Mouse (Mus musculus) left cerebral cortex, postnatal 25 days (tissue): ENCODE results near the gene Gm9844. TPM values are rescaled to one million over a fixed set of nuclear protein-coding genes. Genes with fewer than 3 reads are reported as not detected.
"Not testable (repeated sequence)": the region's sequence is repeated elsewhere in the genome, so short reads cannot be mapped to it uniquely, and the experiment has no call there.

Experiments
- DNase-seq, 2 experiments: peaks; one replicate each; pipeline ENCODE4 v3.0.0; 2022; ENCODE audit warnings: low spot score in 2 of 2, mixed read lengths in 1 of 2
- intact Hi-C: fragments of 180-260 bp; cut with DNase I; formaldehyde crosslinking; loops from one replicate; pipeline ENCODE4 v1.15.1; 2025
- total RNA-seq, 2 experiments: library from RNA; stranded (reverse); gene quantifications; 2 replicates each; pipeline ENCODE4 v1.2.3; 2021

The Gm9844 gene
- total RNA-seq = 1 to 10 TPM; 1.7 to 2.1 TPM

DNA sequence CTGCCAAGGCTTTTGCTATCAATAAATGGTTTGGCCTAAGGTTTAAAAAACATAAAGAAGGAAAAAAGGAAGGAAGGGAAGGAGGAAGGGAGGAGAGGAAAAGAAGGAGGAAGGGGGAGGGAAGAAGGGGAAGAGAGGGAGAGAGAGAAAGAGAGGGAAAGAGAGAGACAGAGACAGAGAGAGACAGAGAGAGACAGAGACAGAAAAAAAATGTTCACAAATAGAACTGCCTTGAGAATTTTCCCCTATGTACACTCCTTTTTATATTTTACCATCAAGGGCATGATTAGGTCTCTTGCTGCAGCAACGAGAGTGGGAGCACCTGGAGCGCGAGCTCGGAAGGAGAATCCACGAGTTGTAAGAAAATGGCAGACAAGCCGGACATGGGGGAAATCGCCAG lies at the start of gene Gm9844:
Gene Gm9844, plus strand, starts transcription at position 301 of the 400 bp plus-strand sequence.
- intact Hi-C loops = no loop called here
- DNase-seq = no peak

DNA sequence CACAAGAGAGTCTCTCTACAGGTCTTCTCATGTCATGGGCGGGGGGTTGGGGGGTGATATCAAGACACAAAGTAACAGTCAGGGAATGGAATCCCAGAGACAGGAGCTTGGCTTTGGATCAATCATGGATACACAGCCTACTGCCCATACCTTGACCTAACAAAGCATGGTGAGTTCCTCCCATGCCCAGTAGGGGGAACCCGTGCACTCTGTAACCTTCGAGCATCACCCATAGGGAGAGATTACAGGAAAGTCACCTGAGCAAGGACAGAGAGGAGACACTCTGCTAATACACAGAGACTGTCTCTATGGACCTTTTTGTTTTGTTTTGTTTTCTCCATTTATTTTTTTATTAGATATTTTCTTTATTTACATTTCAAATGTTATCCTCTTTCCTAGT lies 44.5 kb upstream of the Gm9844 start:
- intact Hi-C loops = loop anchor here (2.0 to 5.0 kb wide), 2 partner anchors 65 to 150 kb away; no protein-coding TSS in a partner anchor
- DNase-seq = peak; percentile 70 to 84

DNA sequence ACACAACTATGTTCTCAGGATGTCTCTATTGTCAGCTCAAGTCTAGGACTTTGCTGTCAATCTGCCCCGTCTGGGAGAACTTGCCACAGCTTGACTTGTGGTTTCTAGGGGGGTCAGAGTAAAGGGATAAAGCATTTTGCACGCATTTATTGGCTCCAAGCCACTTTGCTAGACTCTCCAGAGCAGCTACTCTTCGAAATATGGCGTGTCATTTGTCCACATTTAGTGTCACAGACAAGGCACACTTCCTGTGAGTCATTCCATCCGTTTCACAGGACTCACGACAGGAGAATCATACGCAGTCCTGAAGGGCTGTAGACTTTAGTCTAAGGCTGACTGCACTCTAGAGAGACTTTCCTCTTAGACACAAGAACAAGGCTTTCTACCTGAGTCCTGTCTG lies 37.6 kb upstream of the Gm9844 start:
- no peak for DNase-seq
- intact Hi-C loops = no loop called here

DNA sequence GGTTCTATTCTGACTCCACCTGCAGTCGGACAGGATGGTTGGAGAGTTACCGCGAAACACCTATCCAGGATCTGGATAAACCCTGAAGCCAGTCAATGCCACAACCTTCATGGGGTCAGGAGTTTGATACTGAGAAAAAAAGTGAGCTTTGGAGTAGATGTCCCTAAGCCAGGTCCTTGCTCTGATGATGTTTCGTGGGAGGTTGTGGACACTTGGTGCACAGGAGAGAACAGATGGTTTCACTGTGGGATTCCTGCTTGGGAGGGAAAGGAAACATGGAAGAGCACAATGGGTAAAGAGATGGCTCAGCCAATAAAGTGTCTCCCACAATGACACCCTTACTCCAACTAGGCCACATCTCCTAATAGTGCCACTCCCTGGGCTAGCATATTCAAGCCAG lies 34.8 kb upstream of the Gm9844 start:
- no peak for DNase-seq
- intact Hi-C loops = no loop called here

DNA sequence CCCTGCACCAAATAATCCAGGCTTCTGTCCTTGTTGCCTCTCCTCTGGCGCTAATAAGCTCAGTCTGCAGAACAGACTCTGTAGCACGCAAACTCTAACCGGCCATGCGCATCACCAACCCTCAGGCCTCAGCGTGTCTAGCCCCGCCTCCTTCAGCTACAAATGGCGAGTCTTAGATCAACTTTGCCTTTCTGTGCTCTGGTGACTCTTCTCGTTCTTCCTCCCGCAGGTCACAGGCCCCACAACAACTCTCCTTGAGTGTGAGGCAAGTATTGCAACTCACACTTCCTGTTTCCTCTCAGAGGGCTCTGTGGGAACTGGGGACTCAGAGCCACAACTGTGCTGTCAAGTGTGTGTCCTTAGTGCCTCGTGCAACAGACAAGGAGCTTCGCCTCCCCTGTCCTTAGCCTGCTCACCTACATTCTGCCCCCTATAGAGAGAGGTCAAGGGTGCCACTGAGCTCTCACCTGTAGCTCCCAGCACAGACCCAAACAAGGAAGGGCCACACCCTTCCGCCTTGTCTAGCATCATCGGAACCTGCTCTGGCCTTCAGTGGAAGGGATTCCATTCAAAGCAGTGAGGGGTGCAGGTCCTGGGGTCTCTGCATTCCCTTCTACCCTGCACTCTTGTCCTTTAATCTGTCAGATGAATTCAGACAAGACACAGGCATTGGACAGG lies 23.1 kb upstream of the Gm9844 start:
- intact Hi-C loops = loop anchor here (5.0 kb wide), 1 partner anchor 738 kb away; no protein-coding TSS in a partner anchor
- DNase-seq = not testable (repeated sequence)

DNA sequence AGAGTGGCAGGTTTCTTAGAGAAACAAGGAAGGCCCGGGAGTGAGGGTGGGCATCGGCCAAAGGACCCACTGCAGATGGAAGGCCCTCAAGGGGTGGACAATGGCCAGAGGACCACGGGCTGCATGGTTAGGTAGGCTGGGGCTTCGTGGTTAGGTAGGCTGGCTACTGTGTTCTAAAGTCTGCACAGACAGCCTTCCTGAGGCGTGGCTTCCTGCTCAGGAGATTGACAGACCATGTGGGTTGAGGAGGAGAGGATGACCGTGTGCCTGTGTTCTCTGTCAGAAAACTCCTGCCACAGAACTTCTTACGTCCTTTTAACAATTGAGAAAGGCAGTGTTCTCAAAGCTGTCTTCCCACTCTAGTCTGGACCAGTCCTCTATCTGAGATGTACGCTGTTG lies 22.6 kb upstream of the Gm9844 start:
- no peak for DNase-seq
- intact Hi-C loops = loop anchor here (5.0 kb wide), 1 partner anchor 738 kb away; no protein-coding TSS in a partner anchor

DNA sequence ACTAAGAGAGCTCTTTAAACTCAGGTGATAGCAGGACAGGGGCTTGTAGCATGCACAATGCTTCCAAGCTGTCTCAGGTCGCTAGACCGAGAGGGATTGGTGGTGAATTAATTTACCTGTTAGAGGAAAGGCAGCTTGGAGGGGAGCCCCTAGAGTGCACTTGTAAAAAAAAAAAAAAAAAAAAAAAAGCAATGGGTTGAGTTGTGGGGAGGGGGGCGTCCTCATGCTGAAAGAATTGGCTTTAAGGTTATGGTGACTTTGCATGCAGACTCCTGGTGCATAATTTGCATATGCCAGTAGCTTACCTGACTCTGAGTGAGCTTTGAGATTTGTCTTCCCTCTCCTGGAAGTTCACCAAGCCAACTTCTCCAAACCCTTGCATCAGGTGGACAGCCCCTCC lies 21.7 kb upstream of the Gm9844 start:
- no peak for DNase-seq
- intact Hi-C loops = no loop called here

DNA sequence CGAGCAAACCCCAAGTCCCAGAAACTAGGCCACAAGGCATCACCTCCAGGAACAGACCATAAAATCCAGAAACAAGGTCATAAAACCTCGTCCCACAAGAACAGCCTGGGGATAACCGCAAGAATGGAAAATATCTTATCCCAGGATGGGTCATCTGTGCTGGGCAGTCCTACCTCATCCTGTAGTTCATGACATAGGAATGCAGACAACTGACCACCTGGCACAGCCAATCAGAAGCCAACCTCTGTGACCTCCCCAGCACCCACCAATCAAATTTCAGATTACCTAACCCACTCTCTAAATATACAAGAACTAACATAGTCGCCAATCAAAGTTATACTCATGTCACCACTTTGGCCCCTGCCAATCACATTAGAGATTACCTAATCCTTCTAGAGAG lies 21.0 kb upstream of the Gm9844 start:
- intact Hi-C loops = no loop called here

DNA sequence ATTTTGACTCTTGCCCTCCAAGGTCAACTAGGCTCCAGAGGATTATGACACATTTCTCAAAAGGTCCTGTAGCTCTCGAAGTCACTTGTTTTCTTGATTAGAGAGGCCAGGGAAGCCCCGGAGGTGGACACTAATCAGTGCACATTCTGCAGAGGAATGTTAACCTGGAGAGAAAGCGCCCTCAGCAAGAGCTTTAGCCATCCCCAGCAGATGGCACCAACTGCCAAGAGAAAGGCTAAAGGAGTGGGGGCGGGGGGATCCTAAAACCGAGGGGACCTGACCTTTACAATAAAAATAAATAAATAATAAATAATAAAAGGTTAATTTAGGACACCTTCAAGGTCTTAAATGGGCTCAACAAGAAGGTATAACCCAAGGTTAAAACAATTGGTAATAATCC lies 17.9 kb upstream of the Gm9844 start:
- DNase-seq = no peak
- intact Hi-C loops = no loop called here

More for the DNA sequence above, 21.0 kb upstream of the Gm9844 start:
- DNase-seq = no peak

DNA sequence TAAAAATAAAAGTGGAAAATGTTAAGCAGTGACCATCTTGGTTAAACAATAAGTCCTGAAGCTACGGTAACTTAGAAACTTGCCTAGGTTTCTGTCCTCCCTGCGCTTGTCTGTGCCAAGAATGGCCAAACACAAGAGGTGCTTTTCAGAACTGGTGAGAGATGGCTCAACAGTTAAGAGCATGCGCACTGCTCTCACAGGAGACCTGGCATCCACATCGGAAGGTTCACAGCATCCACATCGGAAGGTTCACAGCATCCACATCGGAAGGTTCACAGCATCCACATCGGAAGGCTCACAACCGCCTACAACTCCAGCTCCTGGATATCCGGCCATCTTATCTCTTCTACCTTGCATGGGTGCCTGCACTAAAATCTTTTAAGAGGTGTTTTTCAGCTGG lies 16.8 kb upstream of the Gm9844 start:
- intact Hi-C loops = no loop called here
- no peak for DNase-seq

DNA sequence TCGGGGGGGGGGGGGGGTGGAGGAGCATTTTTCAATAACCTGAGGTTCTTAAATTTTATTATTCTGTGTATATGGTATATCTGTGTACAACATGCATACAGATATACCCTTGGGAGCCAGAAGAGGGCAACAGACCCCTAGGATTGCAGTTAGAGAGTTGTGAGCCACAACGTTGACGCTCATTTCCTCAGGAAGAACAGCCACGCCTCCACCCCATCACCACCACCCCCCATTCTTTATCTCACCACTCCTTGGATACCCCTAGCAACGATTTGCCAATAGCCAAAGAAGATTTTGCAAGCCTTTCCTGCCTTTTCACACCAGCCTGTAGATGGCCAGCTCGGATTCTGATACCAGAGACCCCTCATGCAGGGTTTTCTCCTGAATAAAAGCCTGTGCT lies 16.3 kb upstream of the Gm9844 start:
- DNase-seq = no peak
- intact Hi-C loops = no loop called here

DNA sequence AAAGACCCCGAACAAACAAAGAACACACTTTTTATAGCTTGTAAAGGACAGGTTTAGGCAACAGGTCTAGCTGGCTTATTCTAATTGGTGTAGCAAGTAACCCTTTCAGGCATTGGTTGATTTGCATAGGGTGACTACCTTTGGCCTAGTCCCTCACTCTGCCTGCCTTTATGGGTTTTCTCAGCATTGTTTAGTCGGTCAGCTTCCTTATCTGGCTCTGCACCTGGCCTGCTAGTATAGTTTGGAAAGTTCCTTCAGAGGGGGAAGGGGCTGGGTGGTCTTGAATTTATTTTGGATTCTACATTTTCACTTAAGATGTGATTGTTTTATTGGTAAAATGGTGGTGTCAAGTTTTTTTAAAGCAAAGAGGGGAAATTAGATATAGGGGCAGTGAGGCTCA lies 15.4 kb upstream of the Gm9844 start:
- intact Hi-C loops, DNase-seq: not testable (repeated sequence)

DNA sequence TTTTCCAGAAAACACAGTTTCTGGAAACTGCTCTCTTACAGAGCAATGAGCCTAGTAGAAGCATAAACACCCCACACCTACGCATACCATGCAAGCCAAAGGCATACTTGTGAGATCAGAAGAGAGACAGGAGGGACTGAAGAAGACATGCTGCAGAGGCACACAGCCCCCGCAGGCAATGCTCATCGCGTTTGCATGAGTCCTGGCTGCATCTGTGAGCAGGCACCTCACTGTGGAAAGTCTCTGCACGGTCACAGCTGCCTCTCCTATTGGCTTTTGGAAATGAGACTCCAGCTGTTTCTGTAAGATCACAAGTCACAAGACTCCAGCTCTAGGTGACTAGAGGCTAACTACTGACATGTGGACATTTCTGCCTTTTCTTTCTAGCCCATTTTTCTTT lies 11.9 kb upstream of the Gm9844 start:
- intact Hi-C loops = no loop called here
- peak; percentile 65 to 88 for DNase-seq

DNA sequence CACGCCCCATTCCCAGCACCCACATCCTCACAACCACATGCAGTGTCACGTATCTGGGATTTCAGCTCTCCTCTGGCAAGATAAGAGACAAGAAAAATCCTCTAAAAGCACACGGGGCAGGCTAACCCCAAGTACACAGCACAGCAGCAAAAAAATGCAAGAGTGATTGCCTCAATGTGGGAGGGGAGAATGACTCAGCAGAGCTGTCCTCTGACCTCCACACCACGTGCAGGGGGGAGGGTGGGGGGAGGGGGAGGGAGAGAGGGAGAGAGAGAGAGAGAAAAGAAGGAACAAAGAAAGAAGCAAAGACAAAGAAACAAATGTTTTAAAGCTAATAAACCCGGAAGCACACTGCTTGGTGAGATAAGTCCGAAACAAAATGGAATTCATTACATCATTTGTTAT lies 11.1 kb upstream of the Gm9844 start:
- DNase-seq = peak in 1 of 2 experiments; percentile 21
- intact Hi-C loops = no loop called here

DNA sequence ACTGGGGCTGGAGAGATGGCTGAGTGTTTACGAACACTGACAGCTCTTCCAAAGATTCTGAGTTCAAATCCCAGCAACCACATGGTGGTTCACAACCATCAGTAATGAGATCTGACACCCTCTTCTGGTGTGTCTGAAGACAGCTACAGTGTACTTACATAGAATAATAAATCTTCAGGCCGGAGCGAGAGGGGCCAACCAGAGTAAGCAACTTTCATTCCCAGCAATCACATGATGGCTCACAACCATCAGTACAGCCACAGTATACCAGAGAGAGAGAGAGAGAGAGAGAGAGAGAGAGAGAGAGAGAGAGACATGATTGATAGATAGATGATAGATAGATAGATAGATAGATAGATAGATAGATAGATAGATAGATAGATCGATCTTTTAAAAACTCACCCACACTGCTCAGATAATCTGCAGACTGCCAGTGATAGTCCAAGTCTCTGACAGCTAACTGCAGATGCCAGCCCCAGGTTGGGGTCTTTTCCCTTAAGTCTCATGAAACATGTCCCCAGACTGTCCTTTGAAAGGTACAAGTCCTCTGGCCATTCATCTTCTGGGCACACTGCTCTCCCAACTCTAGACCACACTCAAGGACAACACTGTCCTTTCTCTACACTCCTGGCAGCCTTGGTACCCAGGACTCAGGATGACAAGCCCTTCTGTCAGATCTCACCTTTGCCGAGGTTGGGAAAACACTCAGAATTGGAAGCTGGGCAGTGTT lies 10.3 kb upstream of the Gm9844 start:
- no peak for DNase-seq
- intact Hi-C loops = no loop called here

DNA sequence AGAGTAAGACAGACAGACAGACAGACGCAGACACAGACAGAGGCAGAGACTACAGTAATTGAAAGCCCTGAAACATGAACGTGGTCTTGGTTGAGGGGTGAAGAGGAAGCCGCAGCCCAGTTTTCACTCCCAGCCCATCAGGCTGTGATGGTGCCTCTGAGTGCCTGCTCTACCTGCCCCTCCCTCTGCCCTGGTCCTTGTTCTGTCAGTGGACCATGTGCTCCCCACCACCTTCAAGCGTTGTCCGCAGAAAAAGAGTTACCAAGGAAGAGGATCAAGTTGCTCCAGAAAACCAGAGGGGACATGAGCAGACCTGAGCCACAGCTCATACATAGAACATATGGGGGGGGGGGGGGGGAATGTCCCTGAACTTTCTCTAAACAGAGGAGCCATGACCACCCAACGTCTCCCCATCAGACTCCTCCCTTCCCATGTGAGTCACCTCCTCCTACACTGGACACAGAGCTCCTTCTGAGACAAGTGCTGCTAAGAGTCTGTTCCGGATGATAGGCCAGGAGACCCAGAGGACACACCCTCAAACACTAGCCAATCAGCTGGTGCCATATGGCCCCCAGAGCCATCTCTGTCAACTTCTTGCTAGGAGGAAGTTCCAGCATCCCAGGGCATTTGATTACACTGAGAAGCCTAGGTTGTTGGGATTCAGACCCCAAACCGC lies 9.3 kb upstream of the Gm9844 start:
- intact Hi-C loops = no loop called here
- no peak for DNase-seq

DNA sequence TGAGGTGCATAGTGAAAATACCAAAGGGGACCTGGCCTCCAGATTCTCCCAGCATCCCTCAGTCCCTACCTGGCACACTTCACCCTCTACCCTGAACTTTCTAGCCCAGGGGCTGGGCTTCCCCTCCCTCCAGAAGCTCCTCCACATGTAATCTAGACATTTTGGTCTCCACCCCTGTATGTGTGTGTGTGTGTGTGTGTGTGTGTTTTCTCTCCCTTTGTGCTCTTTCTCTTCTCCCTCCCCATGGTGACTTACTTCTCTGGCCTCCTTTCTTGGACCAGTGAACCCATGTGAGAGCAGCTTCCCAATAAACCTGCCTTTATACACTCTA lies 8.8 kb upstream of the Gm9844 start:
- intact Hi-C loops = no loop called here
- DNase-seq = no peak

DNA sequence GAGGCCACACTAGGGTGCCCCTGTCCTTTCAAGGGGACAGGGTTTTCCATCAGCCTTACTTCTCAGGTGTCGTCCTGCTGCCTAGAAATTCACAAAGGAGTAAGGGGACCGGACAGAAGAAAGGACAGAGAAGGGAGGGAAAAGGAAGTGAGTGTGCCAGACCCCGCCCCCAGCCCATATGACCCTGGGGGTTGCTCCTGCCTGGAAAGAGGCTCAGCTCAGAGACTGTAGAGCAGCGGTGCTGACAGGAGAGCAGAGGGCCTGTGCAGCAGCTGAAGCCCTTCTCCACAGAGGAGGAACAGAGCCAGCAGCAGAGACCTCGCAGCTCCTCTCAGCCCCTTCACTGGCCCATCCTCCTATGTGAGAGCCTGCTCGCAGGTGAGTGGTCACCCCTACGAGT lies 8.3 kb upstream of the Gm9844 start:
- intact Hi-C loops = no loop called here

DNA sequence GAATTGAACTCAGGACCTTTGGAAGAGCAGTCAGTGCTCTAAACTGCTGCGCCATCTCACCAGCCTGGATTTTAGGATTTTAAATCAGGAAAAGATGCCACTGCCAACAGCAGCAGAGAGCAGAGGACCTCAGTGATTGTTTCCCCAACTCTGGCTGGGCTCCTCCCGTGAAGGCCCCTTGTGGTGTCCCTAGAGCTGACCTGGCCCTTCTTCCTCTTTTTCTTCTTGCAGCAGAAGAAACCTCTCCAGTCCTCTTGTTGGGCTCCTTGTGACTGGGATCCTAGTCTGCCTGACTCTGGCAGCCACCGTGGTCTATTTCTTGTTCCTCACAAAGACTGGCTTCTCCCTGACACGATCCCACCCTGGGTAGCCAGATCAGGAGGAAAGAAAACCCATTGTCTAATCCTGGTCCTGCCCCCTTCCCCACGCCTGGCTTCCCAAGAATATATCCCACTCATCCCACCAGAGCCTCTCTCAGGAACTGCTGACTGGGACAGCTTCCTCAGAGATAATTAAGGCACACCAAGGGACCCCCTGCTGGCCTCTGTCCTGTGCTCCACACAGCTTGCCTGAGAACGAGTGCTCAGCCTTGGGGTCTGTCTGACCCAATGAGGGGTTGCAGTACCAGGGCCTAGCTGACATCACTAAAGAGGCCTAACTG lies 5.4 kb upstream of the Gm9844 start:
- DNase-seq = no peak
- intact Hi-C loops = no loop called here

More for the DNA sequence above, 8.3 kb upstream of the Gm9844 start:
- no peak for DNase-seq

DNA sequence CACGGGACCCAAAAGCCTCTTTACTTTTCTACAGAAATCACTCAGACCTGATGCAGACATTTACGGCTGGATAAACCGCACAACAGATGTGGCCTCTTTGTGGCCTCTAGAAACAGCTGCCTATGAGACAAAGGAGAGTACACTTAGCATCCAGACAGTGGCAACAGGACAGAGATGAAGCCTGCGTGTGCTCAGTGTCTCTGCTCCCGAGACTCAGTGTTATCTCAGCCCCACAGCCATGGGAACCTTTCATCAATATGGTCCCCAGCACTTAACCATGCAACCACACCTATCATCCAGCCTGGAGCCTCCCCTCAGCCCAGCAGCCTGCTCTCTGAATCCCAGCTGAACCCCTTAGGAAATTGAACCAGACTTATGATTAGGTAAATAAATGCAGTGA lies 2.8 kb upstream of the Gm9844 start:
- intact Hi-C loops = no loop called here
- no peak for DNase-seq
